Mouse (Mus musculus) cerebellum, postnatal 10 days (tissue): ENCODE measurements around the gene Tvp23a.

Source experiments
- DNase-seq, 2 experiments: peaks; one replicate each; pipeline ENCODE4 v3.0.0; 2021; ENCODE audit warnings: mixed read lengths in 2 of 2

The Tvp23a gene

DNA sequence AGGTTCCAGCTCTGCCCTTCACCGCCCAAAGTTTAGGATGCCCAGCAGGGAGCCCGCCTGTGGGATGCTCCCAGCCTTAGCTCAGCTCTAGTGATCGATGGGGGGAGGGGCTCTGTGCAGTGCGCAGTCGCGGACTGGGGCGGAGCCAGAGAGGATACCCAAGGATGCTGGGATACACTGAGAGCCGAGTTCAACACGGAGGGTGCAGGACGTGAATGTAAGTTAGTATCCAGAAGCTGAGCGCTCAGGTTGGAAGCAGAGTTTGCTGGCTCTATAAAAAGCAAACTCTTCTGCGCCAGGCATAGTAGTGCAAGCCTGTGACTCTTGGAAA is at the start of gene Tvp23a:
TSS of gene Tvp23a (minus strand) at position 99 of the 331 bp plus-strand sequence.
- peak; percentile 93 to 94 for DNase-seq

DNA sequence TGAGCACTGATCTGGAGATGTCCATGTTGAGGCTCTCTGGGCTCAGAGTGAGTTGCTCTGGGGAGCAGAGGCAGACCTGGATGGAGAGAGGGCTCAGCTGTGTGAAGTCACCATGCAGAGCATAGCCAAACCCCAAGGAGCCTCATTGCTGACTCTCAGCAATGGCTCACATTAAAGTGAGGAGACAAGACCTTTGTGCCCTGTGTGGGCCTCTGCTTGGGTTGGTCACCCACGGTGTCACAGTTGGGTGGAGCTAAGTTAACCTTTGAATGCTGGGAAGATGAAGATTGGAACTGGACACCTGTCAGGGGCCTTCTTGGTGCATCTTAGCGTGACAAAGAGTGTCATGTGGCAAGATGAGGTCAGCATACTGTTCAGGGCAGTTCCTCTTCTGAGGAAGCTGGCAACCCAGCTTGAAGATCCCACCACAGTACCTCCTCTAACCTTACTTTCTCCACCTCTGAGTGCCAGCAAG is 48.7 kb upstream of the Tvp23a start:
- DNase-seq = no peak

DNA sequence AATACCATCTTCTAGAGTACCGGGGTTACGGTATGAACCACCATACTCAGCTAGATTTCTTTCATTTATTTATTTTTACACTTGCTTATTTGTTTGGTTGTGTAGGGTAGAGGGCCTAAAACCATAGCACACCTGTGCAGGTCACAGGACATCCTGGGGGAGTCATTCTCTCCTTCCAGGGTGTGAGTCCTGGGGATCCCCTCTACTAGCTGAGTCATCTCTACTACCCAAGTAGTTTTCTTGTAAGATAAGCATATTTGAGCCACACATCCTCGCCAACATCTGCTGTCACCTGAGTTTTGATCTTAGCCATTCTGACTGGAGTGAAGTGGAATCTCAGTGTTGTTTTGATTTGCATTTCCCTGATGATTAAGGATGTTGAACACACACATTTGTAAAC is 45.4 kb upstream of the Tvp23a start:
- no peak for DNase-seq

DNA sequence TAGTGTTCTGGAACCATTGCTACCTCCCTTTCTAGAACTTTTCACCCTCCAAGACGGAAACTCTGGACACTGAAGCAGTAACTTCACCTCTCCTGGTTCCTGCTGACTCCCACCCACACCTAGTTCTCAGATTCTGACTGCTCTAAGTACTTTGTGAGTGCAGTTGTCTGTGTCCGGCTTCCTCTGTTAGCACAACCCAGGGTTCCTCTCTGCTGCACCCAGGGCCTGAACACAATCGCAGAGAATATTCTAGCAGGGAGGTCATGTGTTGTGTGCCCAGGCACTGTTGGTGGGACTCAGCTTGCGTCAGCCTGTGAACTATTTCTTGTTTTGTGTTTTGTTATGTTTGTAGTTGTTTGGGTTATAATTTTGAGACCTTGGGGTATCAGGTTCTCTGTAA is 44.6 kb upstream of the Tvp23a start:
- DNase-seq = no peak

DNA sequence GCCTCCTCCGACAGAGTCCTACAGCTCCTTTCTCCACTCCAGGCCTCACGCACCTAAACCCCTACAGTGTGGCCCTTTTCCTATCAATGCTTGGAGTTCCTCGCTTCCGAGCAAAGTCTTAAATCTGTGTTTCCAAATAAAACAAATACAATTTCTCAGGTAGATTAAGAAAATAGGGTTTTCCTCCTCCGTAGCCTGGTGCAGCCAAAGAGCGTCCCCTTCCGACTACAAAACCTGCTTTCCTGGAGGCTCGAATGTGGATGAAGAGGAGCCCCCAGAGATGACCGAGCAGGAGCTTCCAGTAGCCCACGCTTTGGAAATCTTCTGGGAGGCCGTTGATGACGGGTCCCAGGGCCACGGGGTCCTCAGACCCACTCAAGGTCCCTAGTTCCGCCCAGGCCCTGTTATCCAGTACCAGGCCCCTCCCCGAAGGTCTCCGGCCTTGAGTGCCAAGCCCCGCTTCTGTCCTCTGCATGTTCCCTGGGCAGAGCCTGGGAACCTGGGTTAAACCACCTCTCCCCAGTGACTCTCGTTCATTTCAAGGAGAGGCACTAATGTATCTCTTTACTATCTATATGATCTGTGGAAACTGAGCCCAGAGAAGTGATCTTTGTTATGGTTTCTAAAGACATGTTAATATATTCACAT is 43.5 kb upstream of the Tvp23a start:
- no peak for DNase-seq

DNA sequence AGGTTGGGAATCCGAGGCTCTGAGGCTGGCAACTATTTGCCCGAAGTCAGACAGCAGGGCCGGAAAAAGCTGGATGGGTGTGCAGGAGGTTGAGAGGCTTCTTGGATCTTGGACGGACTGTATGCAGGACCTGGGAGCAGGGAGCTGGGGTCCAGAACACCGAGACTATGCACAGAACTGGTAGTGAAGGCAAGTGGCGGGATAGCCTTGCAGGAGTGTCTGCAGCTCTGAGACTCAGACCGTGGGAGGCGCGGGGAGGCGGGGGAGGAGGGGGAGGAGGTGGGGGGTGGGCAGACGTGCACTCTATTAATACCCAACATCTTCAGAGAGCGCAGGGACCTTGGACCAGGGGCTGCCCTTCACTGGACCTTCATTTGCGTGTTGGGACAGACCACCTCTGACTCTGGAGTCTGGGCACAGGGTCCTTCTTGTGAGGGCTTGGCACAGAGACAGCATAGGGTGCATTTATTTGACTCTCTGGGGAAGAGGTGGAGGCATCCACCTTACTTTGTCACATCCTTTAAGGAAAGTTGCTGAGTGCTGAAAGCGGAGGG is 42.8 kb upstream of the Tvp23a start:
- no peak for DNase-seq

DNA sequence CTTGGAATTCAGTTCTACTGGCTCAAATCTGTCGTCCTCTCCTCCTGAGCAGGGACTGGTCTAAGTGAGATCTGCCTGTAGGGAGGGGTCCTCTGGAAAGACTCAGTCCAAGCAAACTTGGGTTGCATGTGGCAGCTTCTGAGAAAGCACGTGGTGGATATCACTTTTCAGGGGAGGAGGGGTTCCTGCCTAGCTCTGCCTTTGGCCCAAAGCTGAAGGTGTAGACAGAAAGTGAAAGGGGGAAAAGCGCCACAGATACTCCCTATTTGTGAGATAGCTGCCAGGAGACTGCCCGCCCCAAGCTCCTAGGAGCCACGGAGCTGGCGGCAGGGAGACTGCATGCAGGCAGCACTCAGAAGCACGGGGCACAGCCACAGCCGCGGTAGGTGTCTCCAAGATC is 42.3 kb upstream of the Tvp23a start:
- DNase-seq = no peak

DNA sequence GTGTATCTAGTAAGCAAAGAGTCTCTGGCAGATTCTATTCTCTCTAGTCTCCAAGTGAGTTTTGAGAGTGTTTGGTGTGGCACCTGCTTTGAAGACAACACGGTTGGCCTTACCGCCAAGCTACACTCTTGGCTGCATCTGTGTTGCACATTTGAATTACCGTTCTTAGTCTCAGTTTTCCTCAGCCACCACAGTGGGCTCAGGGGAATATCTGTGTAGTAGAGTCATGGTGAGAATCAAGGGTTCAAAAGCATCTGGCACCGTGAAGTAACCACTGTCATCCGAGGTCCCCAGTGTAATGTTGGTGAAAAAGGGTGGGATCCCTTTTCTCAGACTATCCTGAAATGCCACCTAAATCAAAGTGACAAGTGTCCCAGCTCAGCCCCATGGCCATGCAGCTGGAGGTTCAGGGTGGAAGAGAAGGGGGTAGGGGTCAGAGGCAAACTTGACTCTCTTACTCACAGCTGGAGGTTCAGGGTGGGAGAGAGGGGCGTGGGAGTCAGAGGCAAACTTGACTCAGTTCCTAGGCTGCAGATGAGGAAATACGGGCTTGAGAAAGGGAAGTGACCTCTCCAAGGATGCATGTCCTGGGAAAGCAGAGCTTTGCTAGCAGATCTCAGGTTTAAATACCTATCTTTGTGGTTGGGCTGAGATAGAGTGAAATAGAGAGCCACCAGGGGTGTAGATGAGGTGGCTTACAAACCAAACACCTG is 41.8 kb upstream of the Tvp23a start:
- no peak for DNase-seq

DNA sequence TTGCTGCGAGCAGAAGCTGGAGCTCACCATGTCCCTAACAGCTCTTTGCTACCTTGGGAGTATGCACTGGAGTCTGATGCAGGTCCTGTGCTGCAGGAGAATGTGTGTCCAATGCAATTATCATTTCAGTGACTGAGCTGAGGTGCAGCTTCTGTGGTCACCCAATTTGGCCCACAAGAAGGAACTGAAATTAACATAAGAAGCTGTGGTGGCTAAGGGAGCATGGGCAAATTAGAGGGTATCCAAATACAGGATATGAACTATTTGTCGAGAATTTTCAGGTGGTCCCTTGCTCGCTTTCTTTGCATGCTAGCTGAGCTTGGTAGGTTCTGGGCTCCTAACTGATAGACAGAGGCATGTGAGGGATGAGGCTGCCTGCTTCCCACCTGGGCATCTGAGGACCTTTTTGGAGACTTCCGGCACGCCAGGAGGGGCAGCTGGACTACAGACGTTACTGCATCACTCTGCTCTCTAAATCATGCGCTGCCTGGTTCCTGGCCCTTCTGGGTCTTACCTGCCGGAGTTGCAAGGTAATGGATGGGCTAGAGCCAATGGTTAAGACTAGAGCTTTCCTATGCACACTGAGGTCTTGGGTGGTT is 40.8 kb upstream of the Tvp23a start:
- no peak for DNase-seq

DNA sequence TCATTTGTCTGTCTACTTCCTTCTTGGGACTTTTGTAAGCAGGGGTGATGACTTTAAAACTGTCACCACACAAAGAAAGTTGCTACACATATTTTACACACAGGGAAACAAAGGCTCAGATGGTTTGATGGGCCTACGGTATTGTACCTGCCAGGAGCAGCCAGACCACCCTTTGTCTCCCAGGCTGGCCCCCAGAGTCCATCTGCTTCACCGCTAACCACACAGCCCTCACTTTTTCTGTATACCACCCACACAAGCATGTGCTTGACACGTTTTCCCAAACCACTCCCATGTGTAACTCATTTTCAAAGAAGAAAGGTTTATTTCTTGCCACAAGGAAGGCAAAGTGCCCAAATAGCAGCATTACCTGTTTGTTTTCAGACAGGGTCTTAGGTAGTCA is 39.8 kb upstream of the Tvp23a start:
- no peak for DNase-seq

DNA sequence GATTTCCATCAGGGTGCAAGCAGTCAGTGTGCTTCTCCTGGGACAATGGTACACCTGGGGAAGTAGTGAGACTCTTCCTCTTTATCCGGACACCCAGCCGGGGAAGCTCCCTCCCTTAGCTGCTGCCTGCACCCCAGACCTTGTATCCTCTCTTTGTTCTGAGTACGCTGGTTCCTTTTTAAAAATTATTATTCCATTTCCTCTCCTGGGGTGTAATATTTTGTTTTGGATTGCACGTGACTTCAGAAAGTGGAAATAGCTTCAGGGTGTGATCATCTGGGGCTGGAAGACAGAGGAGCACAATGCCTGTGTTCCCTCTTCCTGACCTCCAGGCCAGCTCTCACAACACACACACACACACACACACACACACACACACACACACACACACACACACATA is 35.2 kb upstream of the Tvp23a start:
- DNase-seq = no peak

DNA sequence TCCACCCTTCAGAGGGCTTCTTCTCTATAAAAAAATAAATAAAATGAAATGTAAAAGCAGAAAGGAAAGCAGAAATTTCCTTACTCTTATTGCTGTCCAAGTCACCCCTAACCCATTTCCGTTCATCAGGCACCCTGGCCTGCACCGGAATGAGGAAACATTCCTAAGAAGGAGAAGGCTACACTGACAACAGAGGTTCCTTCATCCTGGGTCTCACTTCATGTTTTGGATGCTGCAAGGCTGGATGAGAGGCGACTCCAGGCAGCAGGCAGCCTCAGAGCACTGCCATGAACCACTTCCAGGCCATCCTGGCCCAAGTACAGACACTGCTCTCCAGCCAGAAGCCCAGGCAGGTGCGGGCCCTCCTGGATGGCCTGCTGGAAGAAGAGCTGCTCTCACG is 32.7 kb upstream of the Tvp23a start, which contains the start of gene Ciita:
TSS of gene Ciita (plus strand) at position 203 of the 400 bp plus-strand sequence.
- no peak for DNase-seq

DNA sequence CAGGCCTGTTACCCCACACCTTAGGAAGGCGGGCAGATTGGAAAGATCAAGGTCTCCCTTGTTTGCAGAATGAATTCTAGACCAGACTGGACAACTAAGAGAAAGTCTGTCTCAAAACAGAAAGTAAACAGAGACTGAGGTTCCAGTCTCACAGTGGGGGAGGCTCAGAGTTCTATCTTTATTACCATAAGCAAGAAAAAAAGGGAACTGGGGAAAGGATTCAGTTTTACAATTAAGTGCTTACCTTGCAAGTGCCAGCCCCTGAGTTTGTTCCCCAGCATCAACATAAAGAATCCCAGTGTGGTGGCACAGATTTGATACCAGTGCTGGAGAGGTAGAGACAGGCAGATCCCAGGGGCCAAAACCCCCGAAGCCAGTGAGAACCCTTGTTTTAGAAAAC is 28.8 kb upstream of the Tvp23a start:
- DNase-seq = no peak

DNA sequence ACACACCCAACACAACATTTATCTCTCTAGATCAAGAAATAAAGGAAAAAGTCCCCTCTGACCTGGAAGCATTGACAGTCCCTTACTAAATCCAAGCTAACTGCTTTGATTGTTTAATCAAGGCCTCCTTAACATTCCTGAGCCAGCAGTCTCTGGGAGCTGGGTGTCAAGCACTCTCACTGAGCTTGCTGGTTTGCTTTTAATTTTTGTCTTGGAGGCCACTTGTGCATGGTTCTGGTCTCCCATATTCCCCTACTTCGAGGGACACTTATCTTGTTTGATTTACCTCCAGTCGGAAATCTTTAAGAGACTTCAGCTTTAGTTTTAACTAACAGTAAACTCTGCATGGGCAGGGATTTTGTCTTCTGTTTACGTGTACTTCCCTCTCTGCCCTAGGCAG is 27.8 kb upstream of the Tvp23a start:
- DNase-seq = no peak

DNA sequence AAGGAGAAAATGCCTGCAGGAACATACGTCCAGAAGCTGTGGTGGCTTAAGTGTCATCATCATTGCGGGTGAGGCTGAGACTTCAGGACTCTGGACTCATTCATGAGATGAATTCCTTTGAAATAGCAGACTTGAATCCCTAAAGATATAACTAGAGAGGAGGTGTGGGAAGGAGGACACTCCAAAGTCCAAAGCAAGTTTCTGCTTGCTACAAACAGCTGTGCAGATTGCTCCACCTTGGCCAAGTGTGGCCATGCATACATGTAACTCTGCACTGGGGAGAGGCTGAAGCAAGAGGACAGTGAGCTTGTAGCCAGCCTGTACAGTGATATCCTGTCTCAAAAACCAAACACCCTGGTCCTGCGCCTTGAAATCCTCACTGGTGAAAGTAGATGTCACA is 24.8 kb upstream of the Tvp23a start:
- no peak for DNase-seq

DNA sequence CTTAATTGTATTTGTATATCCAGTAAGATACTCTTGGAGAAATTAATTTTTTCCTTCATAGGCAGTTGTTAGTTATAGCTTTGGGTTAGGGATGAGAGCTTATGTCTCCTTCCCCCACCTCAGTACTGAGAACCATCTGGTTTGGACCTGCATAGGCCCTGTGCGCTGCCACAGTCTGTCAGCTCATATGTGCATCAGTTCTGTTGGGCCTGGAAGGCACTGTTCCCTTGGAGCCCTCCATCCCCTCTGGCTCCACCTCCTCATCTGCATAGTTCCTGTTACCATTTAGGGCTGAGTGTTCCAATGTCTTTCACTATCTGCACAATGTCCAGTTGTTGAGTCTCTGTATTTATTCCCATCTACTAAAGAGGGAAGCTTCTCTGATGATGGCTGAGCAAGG is 21.0 kb upstream of the Tvp23a start:
- DNase-seq = peak in 1 of 2 experiments; percentile 24

DNA sequence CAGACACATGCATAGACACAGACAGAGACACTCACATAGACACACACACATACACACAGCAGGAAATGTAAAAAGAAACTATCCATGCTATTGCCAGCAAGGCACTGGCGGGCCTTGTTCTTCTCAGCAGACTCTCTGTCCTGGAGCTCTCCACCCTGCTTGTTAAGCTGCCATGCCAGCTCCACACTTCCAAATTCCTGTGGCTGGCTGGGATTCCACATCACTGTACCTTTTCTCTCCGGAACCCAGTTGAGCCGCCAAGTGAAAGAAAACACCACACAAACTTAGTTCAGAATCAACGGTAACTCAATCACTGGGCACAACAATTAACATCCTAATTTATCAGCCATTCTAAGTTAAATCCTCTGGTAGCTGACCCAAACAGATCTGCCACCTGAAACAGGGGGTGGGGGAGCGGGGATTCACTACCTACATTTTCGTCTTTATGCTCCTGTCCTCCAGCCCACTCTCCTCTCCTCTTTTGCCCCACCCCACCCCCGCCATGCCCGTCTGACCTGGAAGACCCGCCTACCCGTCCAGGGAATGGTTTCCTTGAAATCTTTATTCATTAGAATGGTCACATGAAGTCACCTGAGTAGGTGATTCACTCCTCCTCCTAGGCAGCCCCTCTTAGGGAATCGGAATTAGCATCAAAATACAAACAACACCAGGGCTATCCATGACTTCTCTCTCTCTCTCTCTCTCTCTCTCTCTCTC is 20.4 kb upstream of the Tvp23a start:
- DNase-seq = no peak

DNA sequence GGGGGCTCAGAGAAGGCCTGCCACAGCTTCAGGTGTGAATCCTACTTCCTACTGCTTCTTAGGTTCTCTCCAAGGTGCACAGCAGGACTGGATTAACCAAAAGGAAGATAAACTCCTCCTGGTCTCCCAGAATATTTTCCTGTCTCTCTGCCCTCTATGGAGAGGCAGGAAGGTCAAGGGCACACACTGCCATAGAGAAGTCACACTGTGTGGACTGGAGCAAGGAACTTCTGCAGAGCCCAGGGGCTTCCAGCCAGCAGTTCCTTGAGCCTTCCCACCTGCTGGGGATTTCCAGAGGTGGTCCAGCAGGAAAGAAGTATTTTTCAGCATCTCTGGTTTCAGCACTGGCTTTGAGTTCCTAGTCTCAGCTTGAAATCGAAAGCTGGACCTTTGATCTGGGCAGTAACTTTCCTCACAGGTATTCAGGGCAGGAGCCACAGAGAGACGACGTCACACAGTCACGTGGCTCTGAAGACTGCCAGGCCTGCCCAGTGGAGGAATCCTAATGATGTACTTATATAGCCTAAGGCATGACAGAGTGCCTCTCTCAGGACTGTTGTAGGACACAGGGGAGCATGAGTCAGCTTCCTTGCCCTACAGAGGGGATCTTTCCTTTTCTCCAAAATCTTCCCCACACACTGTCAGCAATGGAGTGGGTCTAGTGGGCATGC is 18.0 kb upstream of the Tvp23a start:
- no peak for DNase-seq

DNA sequence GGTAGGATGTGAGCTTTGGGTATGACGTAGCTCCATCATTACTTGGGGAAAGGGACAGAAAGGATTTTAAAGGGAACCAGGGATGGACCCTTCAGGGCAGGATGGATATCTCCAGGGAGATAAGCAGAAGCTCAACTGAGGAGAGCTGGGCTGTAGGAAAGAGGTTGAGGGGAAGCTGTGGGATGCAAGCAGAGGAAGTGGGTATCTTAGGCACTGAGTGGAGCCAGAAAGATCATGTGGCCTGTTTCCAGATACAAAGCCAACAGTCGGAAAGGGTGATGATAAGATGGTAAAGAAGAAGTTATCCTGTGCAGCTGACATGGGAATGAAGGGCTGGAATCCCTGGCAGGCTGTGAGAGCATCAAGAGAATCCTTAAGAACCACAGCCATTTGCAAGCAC is 14.0 kb upstream of the Tvp23a start:
- DNase-seq = no peak

DNA sequence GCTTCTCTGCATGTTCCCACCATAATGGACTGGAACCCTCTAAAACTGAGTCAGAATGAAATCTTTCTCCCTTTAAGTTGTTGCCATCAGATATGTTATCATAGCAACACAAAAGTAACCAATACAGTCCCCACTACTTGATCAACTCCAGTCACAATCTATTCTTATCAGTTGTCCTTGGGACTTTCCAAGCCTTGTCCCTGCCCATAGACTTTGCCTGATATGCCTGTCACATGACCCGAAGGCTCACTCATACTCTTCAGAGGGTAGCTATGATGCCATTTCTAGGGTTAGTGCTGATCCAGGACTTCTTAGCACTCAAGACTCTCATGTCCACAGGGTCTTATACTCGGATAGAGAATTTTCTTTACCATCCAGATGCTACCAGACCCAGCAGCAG is 13.0 kb upstream of the Tvp23a start:
- no peak for DNase-seq

DNA sequence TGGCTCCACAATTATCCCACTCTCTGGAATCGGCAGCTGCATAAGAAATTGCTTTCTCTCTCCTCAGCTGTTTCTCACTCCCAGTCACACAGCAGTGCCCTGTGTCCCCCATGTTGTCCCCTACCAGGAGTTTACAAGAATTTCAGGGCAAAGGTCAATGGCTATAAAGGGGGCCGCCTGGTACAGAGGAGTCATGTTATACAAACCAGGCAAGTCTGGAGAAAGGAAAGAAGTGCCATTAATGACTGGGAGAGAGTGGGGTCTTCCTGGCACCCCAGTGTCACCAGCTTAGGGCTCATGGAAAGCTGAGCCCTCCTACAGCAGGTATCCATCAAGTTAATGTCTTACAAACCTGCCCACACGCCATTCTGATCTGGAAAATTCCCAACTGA is 7.4 kb upstream of the Tvp23a start:
- DNase-seq = no peak

DNA sequence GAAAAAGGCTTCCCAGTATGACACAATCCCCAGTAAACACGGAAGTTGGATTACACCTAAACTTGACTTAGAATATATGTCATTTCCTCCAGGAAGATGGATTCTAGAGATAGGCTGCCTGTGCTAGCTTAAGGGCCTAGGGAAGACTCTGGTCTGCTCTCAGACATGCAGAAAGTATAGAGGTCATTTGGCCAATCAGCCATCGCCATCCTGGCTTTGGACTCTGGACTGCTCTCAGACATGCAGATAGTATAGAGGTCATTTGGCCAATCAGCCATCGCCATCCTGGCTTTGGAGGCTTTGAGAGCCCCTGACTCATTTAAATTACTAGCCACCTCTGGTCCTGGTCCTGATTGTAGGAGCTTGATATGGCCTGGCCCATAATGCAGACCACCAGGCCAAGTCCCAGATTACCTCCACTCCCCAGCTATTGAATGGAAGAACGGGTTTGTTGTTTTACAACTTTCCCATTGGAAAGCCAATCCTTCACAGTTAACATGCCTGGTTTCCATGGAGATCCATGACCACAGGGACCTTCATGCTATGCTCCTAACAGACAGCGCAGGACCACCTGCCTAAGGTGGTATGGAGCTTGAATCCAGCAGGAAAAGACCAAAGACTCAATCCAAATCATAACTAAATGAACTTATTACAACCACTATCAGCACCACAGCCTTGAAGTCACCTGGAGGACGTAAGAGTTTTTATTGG is 6.9 kb upstream of the Tvp23a start:
- no peak for DNase-seq
